Mouse (Mus musculus): ENCODE results near the gene Fgfr2.

Fgfr2 gene

GRCm38 (mm10) chr7:130260060-130260459 lies 2863.1 kb downstream of the Fgfr2 start:
- no peak for DNase-seq

DNA sequence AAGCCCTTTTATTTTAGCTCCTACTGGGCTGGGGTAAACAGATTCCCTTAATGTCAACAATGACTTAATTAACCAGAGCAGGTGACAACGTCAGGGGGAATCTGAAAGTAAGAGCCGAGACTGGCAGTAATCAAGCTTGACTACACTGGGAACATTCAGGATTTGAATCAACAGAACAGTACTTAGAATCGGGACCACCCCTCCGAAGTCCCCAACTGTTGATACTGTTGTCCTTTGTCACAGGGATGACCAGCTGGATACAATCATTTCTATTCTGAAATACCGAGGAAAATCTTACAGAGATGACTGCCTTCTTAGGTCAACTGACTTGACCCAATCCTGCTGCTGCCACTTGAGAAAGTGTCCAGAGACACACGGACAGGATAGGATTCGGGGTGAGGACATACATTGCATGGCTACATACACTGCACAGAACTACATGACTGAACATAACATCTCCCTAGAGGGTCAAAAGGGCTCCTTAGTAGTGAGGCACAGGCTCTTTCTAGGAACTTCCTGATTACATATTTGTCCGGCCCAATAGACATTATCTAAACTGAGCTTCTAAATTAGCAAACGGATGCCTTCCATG lies 2864.3 kb downstream of the Fgfr2 start:
- no peak for DNase-seq

- DNase-seq, result no peak
Measured at GRCm38 (mm10) chr7:130257991-130258703, 2865.0 kb downstream of the Fgfr2 start.

DNA sequence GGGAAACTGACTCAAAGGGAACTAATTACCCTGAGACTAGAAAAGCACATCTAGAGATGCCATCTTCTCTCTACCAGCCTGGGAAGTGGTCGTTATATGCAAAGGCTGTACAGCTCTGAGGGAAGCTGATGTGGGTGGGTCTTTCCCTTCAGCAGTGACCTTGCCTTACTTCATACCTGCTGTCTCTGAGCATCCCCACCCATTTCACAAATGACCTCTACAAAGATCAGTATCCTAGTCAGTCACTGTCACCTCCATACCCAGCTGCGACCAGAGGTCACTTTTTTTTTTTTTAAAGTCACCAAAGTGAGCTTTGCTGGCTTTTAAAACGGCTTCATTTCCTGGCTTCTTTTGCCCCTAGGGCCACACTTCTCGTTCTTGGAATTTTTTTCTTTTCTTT lies 2869.9 kb downstream of the Fgfr2 start:
- no peak for DNase-seq

- DNase-seq, result no peak
Measured at GRCm38 (mm10) chr7:130251936-130252523, 2871.1 kb downstream of the Fgfr2 start.

DNA sequence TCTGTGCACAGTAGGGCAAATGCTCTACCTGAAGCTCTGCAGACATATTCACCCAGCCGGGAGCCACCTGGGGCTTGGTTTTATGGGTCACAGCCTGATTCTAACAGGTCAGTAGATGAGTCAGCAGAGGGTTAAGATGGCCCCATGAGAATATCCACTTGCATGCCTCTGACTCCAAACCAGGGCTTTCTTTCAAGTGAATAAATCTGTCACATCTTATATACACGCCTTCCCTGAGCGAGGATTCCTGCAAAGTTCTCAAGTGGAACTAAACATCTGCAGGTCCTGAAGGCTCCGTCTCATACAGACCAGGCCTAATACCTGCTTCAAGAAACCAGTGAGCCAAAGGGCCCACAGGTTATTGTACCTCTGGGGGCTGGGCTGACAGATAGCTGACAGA lies 2872.2 kb downstream of the Fgfr2 start:
- no peak for DNase-seq

- DNase-seq, result no peak
Measured at GRCm38 (mm10) chr7:130248403-130248802, 2874.7 kb downstream of the Fgfr2 start.

GRCm38 (mm10) chr7:130247831-130248230 lies 2875.3 kb downstream of the Fgfr2 start:
- DNase-seq, result no peak

GRCm38 (mm10) chr7:130246483-130246882 lies 2876.7 kb downstream of the Fgfr2 start:
- peak; percentile 70 for DNase-seq

DNA sequence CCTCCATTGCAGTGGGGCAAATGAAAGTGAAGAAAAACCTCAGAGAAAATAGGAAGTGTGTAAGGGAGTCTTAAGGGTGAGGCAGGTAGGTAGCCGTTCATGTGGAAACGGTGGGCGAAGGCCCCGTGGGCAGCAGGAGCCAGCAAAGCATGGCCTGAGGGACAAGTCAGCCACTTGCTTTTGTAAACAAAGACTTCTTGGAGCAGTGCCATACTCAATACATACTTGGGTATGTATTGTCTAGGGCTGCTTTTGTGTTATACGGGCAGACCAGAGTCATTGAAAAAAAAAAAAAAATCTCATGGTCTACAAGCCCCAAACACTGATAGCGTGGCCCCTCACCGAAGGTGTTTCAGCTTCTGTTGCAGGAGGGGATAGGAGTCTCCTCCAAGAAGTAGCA lies 2878.6 kb downstream of the Fgfr2 start:
- DNase-seq, result no peak

DNA sequence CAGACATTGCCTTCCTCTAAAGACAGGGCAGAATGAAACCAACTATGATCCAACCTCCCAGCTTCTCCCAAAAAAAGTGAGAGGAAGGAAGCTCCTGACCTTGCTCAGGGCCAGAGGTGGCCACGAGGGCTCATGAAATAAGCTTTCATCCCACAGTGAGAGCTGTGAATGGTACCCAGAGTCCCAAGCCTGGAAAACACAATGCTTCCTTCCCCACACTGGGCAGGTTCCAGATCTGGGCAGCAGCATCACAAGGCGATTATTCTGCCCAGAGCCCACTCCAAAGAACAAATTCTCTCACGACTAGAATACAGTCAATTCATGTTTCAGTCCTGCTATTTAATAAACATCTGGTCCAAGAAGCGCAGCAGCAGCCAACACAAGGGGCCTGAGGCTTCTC lies 2879.3 kb downstream of the Fgfr2 start:
- DNase-seq, result no peak

- DNase-seq, result no peak
Measured at GRCm38 (mm10) chr7:130240191-130240590, 2883.0 kb downstream of the Fgfr2 start.

GRCm38 (mm10) chr7:130237244-130237643 lies 2885.9 kb downstream of the Fgfr2 start:
- DNase-seq, result no peak

- no peak for DNase-seq
Measured at GRCm38 (mm10) chr7:130233777-130234176, 2889.4 kb downstream of the Fgfr2 start.

GRCm38 (mm10) chr7:130230034-130230433 lies 2893.1 kb downstream of the Fgfr2 start:
- DNase-seq, result no peak

DNA sequence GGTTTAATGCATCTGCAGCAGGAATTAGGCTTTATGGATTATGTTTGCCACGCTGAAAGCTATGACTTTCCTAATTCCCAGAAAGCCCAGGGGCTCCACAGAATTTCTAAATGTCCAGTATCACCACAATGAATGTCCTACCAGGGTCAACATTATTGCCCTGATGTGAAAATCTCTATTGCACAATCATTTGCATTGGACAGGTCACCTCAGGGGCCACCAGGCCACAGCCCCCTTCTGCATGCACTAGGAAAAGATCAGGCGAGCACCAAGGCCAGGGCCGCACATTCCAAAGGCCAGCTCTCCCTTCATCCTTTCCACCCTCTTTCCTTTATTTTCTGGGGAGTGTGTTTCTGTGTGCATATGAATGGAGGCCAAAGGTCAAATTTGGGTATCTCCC lies 2897.9 kb downstream of the Fgfr2 start:
- DNase-seq, result no peak

DNA sequence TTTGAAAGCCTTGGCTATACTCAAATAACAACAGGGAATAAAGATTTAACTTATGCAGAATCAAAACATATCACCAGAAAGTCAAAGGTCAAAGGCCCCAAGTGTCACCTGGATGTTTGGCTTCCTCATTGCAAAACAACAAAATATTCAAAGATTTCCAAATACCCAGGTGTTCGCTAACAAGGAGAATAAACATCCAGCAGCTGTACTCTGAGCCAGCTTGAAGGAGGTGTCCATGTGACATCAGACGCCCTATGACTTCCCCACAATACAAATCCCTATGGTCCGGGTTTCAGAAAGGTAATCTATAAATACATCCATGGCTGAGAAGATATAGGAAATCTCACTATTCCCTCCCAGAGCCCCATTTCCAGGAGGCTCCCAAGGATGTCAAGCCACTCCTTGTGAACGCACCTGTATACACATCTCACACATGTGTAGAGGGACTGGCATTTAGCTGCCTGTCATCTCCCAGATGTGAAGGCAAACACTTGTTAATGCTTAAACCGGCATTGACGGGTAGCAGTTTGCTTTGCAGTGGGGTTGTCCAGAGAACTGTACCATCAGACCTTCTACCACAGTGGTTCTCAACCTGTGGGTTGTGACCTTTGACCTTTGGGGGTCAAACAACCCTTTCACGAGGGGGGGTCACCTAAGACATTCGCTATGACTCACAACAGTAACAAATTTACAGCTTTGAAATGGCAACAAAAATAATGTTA lies 2900.4 kb downstream of the Fgfr2 start:
- DNase-seq, result no peak

GRCm38 (mm10) chr7:130221661-130222387 lies 2901.3 kb downstream of the Fgfr2 start:
- DNase-seq, result no peak

- DNase-seq, result no peak
Measured at GRCm38 (mm10) chr7:130220627-130221026, 2902.5 kb downstream of the Fgfr2 start.

- DNase-seq, result peak; percentile 32
Measured at GRCm38 (mm10) chr7:130219844-130220243, 2903.3 kb downstream of the Fgfr2 start.

GRCm38 (mm10) chr7:130216272-130216671 lies 2906.9 kb downstream of the Fgfr2 start:
- DNase-seq, result no peak

DNA sequence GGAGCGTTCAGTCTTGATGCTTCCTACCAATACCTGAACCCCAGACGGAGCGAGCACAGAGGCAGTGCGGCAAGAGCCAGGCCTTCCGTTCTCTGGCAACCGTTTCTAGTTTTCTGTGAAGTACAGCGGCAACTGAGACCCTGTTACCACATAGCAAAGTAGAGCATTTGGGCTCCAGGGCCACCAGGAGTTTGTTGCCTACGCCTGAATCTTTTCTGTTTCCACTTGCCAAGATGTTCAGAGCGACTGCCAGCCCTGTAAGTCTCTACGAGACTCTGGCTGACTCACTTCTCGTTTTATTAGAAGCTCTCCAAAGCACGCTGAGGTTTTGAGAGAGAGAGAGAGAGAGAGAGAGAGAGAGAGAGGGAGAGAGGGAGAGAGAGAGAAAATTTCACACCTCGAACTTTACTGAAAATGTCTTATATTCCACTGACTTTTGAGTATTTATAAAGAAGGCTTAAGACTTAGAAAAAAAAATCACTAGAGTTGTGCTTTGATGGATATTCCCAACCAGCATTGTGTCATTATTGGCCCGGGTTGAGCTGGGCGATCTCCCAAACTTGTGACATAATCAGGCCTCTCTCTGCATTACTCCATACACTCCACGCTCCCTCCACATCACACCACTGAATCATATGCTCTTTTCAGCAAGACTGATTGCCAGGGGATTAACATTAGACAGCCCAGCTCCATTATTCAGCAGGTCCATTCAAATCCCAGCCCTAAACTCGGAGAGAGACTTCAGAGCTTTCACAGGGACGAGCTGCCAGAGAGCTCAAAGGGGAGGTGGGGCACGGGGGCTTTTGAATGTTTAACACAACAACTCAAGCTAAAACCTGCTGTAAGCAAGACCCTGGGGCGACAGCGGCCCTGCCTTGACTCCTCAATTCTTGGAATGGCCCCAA lies 2907.6 kb downstream of the Fgfr2 start:
- peak; percentile 85 for DNase-seq

Data from lung, postnatal 10 days (tissue).